Mouse (Mus musculus): ENCODE results near the gene Rtn3. TPM values are rescaled to one million over a fixed set of nuclear protein-coding genes. Genes with fewer than 3 reads are reported as not detected.

Rtn3 gene
- 102 and 106 TPM in 2 replicates for polyA plus RNA-seq (2015; fragmentation: Nextera tagmentation; extraction: Ambion mirVana)

DNA sequence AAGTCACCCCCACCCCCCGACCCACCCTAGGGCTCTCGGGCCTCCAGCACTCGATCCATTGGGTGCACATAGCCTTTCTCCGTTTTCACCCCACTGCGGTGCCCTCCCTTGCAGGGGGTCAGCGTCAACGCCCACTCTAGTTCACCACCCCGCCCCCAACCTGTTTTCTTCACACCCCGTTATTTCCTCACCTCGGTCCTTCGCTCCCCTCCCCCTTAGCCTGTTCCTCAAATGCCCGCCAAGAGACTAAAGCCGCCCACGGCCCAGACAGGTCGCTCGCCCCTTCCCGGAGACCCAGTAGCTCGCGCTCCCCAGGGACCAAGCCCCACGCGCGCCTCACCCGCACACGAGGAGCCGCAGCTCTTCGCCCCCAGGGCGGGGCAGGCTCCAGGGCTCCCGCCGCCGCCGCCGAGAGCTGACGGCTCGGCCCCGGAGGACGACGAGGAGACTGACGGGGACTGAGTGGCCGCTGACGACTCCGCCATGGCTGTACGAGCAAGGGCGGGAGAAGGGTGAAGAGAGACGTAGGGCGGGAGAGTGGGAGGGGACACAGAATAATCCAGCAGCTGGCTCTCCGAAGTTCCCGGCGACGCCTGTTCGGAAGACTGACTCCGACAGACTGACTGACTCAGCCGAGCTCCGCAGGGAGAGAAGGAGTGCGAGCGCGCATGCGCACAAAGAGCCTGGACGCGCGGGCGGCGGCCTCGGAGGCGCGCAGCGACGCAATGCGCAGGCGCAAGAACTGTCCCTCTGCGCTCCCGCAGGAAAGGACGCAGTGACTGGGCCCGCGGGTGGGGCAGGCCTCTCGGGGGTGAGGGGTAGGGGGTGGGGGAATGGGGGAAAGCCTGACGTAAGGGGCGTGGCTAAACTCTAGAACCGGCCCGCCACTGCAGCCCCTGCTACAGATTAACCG is at the start of gene Rtn3:
Gene Rtn3 (minus strand): TSS at position 683 of the 913 bp plus-strand sequence.
- ATAC-seq (ENCODE audit: low FRiP score, low read depth): peak; percentile 93
- Histone ChIP-seq H3K27me3 (no peaks in the 10 kb centered on the region), H3K4me1 (peaks cover 18% of the 10 kb centered on the region), H3K4me3 (peak within 1 kb of the TSS; percentile 97), H3K27ac (peak within 1 kb of the TSS; percentile 96), H3K9me3 (no peaks in the 10 kb centered on the region), H3K4me2 (replicated peaks) (peak within 1 kb of the TSS; percentile 80), H3K9ac (peak within 1 kb of the TSS; percentile 95), H3K36me3 (no peaks in the 10 kb centered on the region)
- WGBS: under 1% methylated on average over 80 of the region's 80 CpGs

DNA sequence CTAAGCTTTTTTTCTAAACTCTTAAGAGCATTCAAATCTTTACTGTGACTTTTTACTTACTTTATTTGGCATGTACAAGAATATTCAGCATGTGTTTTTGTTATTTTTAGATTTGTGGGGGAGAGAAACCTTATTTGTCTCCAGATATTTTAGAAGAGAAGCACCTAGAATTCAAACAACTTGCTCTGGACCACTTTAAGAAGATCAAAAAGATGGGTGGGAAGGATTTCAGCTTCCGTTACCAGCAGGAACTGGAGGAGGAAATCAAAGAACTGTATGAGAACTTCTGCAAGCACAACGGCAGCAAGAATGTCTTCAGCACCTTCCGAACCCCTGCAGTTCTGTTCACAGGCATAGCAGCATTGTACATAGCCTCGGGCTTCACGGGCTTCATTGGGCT is 48.8 kb upstream of the Rtn3 start:
- H3K4me3 ChIP-seq: no peak overlapping the region
- H3K36me3 ChIP-seq: peaks cover 60% of the 10 kb centered on the region
- H3K27me3 ChIP-seq: no peaks in the 10 kb centered on the region
- WGBS: 93% methylated on average over 5 of the region's 5 CpGs
- H3K4me2 ChIP-seq (replicated peaks): no peak overlapping the region
- ATAC-seq (ENCODE audit: low FRiP score, low read depth): no peak
- H3K27ac ChIP-seq: no peak overlapping the region
- H3K4me1 ChIP-seq: no peaks in the 10 kb centered on the region
- H3K9ac ChIP-seq: no peak overlapping the region
- H3K9me3 ChIP-seq: no peaks in the 10 kb centered on the region

DNA sequence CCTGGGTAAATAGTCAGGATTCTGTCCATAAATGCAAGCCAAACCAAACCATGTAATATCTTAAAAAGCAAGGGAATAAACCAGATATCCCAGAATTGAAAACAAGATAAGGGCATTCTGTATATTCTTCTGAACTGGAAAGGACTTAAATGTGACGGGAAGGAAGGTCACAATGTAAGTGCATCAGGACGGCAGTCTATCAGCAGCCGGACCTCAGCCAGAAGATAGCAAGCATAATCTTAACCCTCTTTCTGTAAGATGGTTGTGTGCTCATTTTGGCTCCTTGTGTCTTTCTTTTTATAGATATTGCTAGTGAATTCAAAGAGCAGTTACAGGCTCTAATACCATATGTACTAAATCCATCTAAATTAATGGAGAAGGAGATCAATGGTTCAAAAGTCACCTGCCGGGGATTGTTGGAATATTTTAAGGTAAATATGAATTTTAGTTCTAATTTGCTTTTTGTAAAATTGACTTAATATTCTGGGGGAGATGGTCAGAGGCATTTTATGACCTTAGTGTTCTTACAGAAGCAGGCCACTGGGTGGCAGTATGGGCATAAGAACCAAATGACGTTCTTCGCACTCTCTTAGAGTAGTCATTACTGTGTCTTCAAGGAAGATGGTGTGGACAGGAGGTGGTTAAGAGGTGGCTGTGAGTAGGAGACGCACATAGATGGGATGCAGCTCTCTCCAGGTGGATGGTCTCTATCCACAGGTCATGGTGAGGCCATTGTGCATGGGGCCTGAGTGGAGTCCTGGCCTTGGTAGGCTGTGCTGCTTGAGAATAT is 45.8 kb upstream of the Rtn3 start:
- no peak overlapping the region for H3K4me2 ChIP-seq (replicated peaks)
- peak; percentile 71; the same call in 1 of the 2 replicates for ATAC-seq (ENCODE audit: low FRiP score, low read depth)
- no peak overlapping the region for H3K27ac ChIP-seq
- no peaks in the 10 kb centered on the region for H3K27me3 ChIP-seq
- H3K36me3 ChIP-seq: peaks cover 63% of the 10 kb centered on the region
- 57% methylated on average over 7 of the region's 7 CpGs for WGBS
- no peak overlapping the region for H3K9ac ChIP-seq
- H3K4me1 ChIP-seq: no peaks in the 10 kb centered on the region
- H3K4me3 ChIP-seq: no peak overlapping the region
- no peaks in the 10 kb centered on the region for H3K9me3 ChIP-seq

DNA sequence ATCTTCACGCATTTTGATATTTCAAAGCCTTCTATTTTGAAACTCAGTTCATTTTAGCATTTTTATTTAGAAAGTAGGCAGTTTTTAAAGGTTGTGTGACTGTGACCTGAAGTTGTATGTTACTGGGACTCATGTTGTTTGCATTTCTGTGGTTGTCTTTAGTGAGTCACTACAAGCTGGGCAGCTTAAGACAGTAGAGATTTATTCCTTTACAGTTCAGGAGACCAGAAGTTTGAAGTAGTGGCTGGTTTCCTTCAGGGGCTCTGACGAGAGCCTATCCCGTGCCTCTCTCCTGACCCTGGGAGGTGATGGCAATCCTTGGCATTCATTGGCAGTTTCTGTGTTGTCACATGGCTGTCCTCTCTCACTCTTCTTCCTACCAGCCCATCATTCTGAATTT is 41.8 kb upstream of the Rtn3 start:
- Histone ChIP-seq H3K4me2 (replicated peaks) (no peak overlapping the region), H3K27ac (no peak overlapping the region), H3K4me3 (no peak overlapping the region), H3K27me3 (no peaks in the 10 kb centered on the region), H3K4me1 (no peaks in the 10 kb centered on the region), H3K9ac (no peak overlapping the region), H3K9me3 (no peaks in the 10 kb centered on the region), H3K36me3 (peaks cover 55% of the 10 kb centered on the region)
- WGBS: 79% methylated on average over 3 of the region's 3 CpGs
- no peak for ATAC-seq (ENCODE audit: low FRiP score, low read depth)

DNA sequence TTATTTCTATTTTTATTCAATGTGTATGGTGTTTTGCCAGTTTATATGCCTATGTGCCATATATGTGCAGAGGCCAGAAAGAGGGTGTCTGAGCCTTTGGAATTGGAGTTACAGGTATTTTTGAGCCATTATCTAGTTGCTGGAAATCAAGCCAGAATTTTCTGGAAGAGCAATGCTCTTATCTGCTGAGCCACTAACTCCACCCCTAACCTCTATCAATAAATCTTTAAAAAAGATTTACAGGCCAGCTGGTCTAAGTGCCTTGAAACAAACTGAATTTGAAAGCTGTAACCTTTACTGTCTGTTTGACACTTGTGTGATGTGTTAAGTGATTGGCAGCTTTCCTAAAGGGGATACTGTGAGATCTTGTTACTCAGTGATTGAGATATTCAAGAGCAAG is 40.7 kb upstream of the Rtn3 start:
- no peak overlapping the region for H3K4me2 ChIP-seq (replicated peaks)
- no peaks in the 10 kb centered on the region for H3K9me3 ChIP-seq
- no peak overlapping the region for H3K27ac ChIP-seq
- H3K27me3 ChIP-seq: no peaks in the 10 kb centered on the region
- no peak for ATAC-seq (ENCODE audit: low FRiP score, low read depth)
- no peak overlapping the region for H3K9ac ChIP-seq
- peaks cover 60% of the 10 kb centered on the region for H3K36me3 ChIP-seq
- H3K4me3 ChIP-seq: no peak overlapping the region
- H3K4me1 ChIP-seq: no peaks in the 10 kb centered on the region

DNA sequence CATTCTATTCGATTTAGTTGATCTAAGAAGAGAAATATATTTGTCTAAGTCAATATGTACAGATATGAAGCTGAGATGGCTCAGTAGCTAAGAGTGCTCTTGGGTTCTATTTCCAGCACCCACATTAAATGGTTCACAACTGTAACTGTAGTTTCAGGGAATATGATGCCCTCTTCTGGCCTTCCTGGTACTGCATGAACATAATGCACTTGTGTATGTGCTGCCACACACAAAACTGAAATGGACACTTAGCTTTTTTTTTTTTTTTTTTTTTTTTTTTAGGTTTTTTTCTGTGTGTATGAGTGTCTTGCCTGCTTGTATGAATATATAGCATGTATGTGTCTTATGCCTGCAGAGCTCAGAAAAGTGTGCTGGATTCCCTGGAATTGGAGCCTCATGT is 40.2 kb upstream of the Rtn3 start:
- H3K36me3 ChIP-seq: peaks cover 64% of the 10 kb centered on the region
- H3K4me1 ChIP-seq: no peaks in the 10 kb centered on the region
- H3K4me3 ChIP-seq: no peak overlapping the region
- no peak overlapping the region for H3K9ac ChIP-seq
- H3K27me3 ChIP-seq: no peaks in the 10 kb centered on the region
- no peak overlapping the region for H3K27ac ChIP-seq
- 96% methylated on average over 1 of the region's 1 CpGs for WGBS
- no peak for ATAC-seq (ENCODE audit: low FRiP score, low read depth)
- H3K4me2 ChIP-seq (replicated peaks): no peak overlapping the region
- H3K9me3 ChIP-seq: no peaks in the 10 kb centered on the region

DNA sequence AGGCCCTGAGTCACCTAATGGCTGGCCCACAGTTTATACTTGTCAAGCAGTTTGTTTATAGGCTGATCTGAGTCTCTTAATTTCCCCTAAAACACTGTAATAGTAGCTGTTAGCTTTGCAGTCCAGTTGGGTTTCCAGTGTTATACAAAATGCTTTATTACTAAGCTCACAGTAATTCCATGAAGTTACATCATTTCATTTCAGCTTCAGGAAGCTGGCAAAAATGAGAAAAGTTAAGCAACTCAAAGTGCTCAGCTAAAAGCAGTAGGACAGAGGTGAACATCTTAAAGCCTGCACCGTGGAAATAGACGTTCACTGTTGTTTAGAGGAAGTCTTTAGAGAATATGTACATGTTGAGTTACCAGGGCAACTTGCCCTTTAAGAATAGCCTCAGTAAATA is 39.8 kb upstream of the Rtn3 start:
- Histone ChIP-seq H3K9ac (no peak overlapping the region), H3K27me3 (no peaks in the 10 kb centered on the region), H3K9me3 (no peaks in the 10 kb centered on the region), H3K4me3 (no peak overlapping the region), H3K27ac (no peak overlapping the region), H3K4me1 (no peaks in the 10 kb centered on the region), H3K36me3 (peaks cover 63% of the 10 kb centered on the region), H3K4me2 (replicated peaks) (no peak overlapping the region)
- WGBS: 97% methylated on average over 2 of the region's 2 CpGs
- ATAC-seq (ENCODE audit: low FRiP score, low read depth): no peak

DNA sequence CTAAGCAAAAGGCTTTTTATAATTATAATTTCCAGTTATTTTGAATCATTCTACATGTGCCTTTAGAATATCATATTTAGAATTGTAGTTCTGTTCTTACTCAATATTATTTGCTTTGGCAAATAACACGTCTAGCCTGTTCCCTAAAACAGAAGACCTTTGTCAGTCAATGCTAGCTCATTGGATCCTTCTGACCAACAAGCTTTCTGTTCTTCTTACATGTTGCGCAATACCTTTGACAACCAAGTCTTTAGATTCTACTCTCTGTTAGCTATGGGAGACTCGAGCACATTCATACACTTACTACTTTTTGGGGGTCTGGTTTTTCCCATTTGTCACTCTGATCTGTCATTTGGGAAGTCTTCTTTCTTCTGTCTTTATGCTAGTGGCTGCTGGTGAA is 38.5 kb upstream of the Rtn3 start:
- Histone ChIP-seq H3K36me3 (peaks cover 67% of the 10 kb centered on the region), H3K9ac (no peak overlapping the region), H3K27me3 (no peaks in the 10 kb centered on the region), H3K4me2 (replicated peaks) (no peak overlapping the region), H3K4me3 (no peak overlapping the region), H3K4me1 (no peaks in the 10 kb centered on the region), H3K27ac (no peak overlapping the region), H3K9me3 (no peaks in the 10 kb centered on the region)
- no peak for ATAC-seq (ENCODE audit: low FRiP score, low read depth)
- 88% methylated on average over 3 of the region's 3 CpGs for WGBS

DNA sequence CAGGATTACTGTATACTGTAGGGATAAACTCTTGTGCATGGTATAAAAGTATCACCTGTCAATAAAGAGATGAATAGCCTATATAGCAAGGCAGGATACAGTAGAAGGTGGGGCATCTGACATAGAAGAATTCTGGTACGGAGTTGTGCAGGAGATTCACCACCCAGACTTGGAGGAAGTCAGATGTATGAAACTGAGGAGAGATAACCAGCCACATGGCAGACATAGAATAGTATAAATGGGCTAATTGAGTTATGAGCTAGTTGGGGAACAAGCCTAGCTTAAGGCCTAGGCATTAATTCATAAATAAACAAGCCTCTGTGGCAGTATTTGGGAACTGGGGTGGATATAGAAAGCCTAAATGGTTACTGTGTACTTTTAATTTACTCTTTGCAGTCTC is 33.4 kb upstream of the Rtn3 start:
- Histone ChIP-seq H3K9ac (no peak overlapping the region), H3K4me2 (replicated peaks) (no peak overlapping the region), H3K4me1 (no peaks in the 10 kb centered on the region), H3K27me3 (no peaks in the 10 kb centered on the region), H3K9me3 (no peaks in the 10 kb centered on the region), H3K4me3 (no peak overlapping the region), H3K36me3 (peaks cover 56% of the 10 kb centered on the region), H3K27ac (no peak overlapping the region)
- 91% methylated on average over 1 of the region's 1 CpGs for WGBS
- no peak for ATAC-seq (ENCODE audit: low FRiP score, low read depth)

DNA sequence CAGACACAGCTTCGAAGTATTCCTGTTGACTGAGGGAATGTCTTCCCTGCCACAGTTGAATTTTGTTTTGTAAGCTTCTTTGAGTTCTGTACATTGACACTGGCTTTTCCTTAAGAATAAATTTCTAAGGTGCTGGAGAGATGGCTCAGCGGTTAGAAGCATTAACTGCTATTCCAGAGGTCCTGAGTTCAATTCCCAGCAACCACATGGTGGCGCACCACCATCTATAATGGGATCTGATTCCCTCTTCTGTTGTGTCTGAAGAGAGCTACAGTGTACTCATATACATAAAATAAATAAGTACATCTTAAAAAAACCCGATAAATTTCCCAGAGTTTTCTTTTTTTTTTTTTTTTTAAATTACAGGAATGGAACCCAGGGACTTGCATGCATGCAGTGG is 24.9 kb upstream of the Rtn3 start:
- H3K27ac ChIP-seq: no peak overlapping the region
- H3K9ac ChIP-seq: no peak overlapping the region
- no peaks in the 10 kb centered on the region for H3K9me3 ChIP-seq
- WGBS: 77% methylated on average over 4 of the region's 4 CpGs
- H3K36me3 ChIP-seq: peaks cover 32% of the 10 kb centered on the region
- H3K27me3 ChIP-seq: no peaks in the 10 kb centered on the region
- no peak for ATAC-seq (ENCODE audit: low FRiP score, low read depth)
- H3K4me3 ChIP-seq: no peak overlapping the region
- 0 out of 2 replicates have a peak, but pooled peaks cover 9% of the 10 kb centered on the region for H3K4me1 ChIP-seq
- no peak overlapping the region for H3K4me2 ChIP-seq (replicated peaks)

DNA sequence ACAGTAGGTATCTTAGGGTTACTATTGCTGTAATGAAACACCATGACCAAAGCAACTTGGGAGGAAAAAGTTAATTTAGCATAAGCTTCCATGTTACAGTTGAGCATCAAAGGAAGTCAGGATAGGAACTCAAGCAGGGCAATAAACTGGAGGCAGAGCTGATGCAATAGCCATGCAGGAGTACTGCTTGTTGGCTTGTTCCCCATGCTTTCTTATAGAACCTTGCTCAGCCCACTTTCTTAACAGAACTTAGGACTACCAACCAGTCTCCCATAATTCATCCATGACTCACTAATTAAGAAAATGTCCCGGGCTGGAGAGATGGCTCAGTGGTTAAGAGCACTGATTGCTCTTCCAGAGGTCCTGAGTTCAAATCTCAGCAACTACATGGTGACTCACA is 23.2 kb upstream of the Rtn3 start:
- H3K4me2 ChIP-seq (replicated peaks): no peak overlapping the region
- no peak for ATAC-seq (ENCODE audit: low FRiP score, low read depth)
- H3K4me3 ChIP-seq: no peak overlapping the region
- peaks cover 23% of the 10 kb centered on the region for H3K36me3 ChIP-seq
- H3K9ac ChIP-seq: no peak overlapping the region
- 0 out of 2 replicates have a peak, but pooled peaks cover 9% of the 10 kb centered on the region for H3K4me1 ChIP-seq
- H3K27me3 ChIP-seq: no peaks in the 10 kb centered on the region
- 65% methylated on average over 1 of the region's 1 CpGs for WGBS
- H3K27ac ChIP-seq: no peak overlapping the region
- no peaks in the 10 kb centered on the region for H3K9me3 ChIP-seq

DNA sequence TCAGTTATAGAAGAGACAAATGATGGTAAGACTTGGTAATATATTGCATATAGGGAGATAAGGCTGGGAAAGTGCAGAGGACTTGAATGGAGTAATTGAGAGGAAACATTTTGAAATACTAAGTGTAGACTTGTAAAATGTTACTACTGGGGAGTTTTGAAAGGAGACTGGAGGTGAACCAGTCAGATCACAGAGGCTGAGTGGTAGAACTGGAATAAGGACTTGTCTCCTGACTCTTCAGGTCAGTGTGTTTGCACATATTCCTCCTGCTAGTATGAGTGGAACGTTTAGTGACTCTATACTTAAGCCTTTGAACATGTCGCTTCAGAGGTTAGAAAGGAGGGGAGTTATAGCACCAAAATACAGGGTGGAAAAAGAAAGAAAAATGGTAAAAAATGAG is 19.4 kb upstream of the Rtn3 start:
- ATAC-seq (ENCODE audit: low FRiP score, low read depth): no peak

More for the DNA sequence above, 19.4 kb upstream of the Rtn3 start:
- 82% methylated on average over 2 of the region's 2 CpGs for WGBS
- Histone ChIP-seq H3K36me3 (0 out of 2 replicates have a peak, but pooled peaks cover 2% of the 10 kb centered on the region), H3K9ac (no peak overlapping the region), H3K4me3 (no peak overlapping the region), H3K27me3 (no peaks in the 10 kb centered on the region), H3K4me1 (0 out of 2 replicates have a peak, but pooled peaks cover 6% of the 10 kb centered on the region), H3K4me2 (replicated peaks) (no peak overlapping the region), H3K9me3 (no peaks in the 10 kb centered on the region), H3K27ac (no peak overlapping the region)

All from limb, embryonic 13.5 days (tissue).